Mouse (Mus musculus): ENCODE measurements around the gene Vmn1r103.
"Not testable (repeated sequence)": the region's sequence is repeated elsewhere in the genome, so short reads cannot be mapped to it uniquely, and the experiment has no call there.

Vmn1r103 gene

GRCm38 (mm10) chr7:20510434-20510833, at the start of gene Vmn1r103:
Gene Vmn1r103, minus strand, starts transcription at chr7:20510534.
- not testable (repeated sequence) for DNase-seq (ENCODE audit: low spot score)

GRCm38 (mm10) chr7:20545657-20546056, 35.3 kb upstream of the Vmn1r103 start, which contains the start of gene Gm5726:
Gene Gm5726, minus strand, starts transcription at chr7:20545757.
- not testable (repeated sequence) for DNase-seq (ENCODE audit: low spot score)

- not testable (repeated sequence) for DNase-seq (ENCODE audit: low spot score)
These were observed 23.2 kb upstream of the Vmn1r103 start, which contains the start of gene Vmn1r104 for GRCm38 (mm10) chr7:20533537-20533936. Gene Vmn1r104, plus strand, starts transcription at chr7:20533837.

- not testable (repeated sequence) for DNase-seq (ENCODE audit: low spot score)
These were observed 35.5 kb downstream of the Vmn1r103 start, which contains the start of gene Gm10670 for GRCm38 (mm10) chr7:20474825-20475224. Gene Gm10670, minus strand, starts transcription at chr7:20474925.

Data from layer of hippocampus, adult 11-12 months (tissue).